ENCODE assay signal across 10 mouse cellular contexts in the genomic region with DNA sequence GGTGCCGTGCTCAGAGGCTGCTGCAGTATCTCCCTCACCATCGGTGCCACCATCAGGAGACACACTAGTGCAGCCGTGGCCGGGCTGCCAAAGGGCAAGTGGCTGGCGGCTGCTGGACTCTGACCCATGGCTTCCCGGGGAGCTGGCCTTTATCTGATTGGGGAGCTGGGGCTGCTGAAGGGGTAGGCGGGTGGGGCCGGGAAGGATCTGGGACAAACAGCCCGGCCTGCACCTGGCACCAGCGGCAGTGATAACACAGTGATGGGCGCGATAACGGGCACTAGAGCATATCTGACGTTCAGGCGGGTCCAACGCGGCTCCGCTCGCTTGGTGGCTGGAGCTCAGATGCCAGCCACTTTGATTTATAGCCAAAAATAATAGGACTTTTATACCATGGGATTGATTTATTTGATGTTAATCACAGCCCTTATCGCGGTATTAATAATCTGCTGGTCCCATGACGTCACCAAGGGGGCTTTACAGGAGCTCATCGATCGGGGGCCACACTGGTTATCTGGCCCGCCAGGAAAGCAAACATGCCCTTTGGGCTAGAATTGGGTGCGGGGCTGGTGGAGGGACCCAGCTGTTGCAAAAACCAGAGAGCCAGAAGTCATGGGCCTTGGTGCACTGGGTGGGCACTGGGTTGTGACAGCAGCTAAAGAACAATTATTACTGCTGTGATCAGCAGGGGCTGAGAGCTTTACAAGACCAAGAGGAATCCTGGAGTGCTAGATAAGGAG. TPM values are rescaled to one million over a fixed set of nuclear protein-coding genes. Genes with fewer than 3 reads are reported as not detected.
DNase-seq lines count a peak whose midpoint lies in the region; ATAC-seq and TF ChIP-seq lines count a peak whose summit lies in the region.
"Had no signal": no experiment of that assay in that cellular context is flagged by ENCODE, and none has a peak within 500 bp of the region (broad histone marks: within the 10 kb centered on the region; RNA-seq: fewer than 3 reads in every experiment).

No protein-coding gene starts in this region.

- TF ChIP-seq CTCF in kidney, adult 2 months (conservative IDR thresholded peaks at IDR 0.05; ENCODE audit: insufficient read depth, insufficient read length, low read depth, low read length), result no peak
- TF ChIP-seq CTCF in MEL (IDR thresholded peaks at IDR 0.05 in 2 of 3, conservative IDR thresholded peaks at IDR 0.05 in 1 of 3; ENCODE audit: control insufficient read depth in 1 of 3, insufficient read depth in 1 of 3, low read depth in 2 of 3, low read length in 3 of 3, poor library complexity in 1 of 3, severe bottlenecking in 1 of 3), result no peak

- no peak for TF ChIP-seq RAD21 in MEL (IDR thresholded peaks at IDR 0.05; ENCODE audit: low read depth, low read length)

- 56% methylated on average over 26 of the region's 26 CpGs for WGBS in kidney, adult 2 months
- 59% methylated on average over 26 of the region's 26 CpGs for WGBS in intestine, embryonic 15.5 days
- WGBS in liver, embryonic 15.5 days (ENCODE audit: insufficient replicate concordance), result 18% methylated on average over 26 of the region's 26 CpGs

- H3K4me1 ChIP-seq in kidney, adult 2 months (ENCODE audit: control insufficient read depth, insufficient read depth, low read length), result no peaks in the 10 kb centered on the region
- peaks cover 26 to 53% of the 10 kb centered on the region in 2 experiments for H3K4me1 ChIP-seq in MEL (ENCODE audit: control insufficient read depth in 1 of 2, insufficient read depth in 2 of 2, low read length in 2 of 2)
- peaks cover 77% of the 10 kb centered on the region for H3K4me1 ChIP-seq in intestine, embryonic 15.5 days (replicated peaks)
- peaks cover 100% of the 10 kb centered on the region for H3K4me1 ChIP-seq in liver, embryonic 15.5 days (replicated peaks)
- H3K4me1 ChIP-seq: embryonic facial prominence, embryonic 15.5 days had no signal

- ATAC-seq in intestine, embryonic 15.5 days, result peak; percentile 82
- peak; percentile 4 for ATAC-seq in liver, embryonic 15.5 days (ENCODE audit: insufficient read depth)

- TF ChIP-seq EP300 in MEL (IDR thresholded peaks at IDR 0.05; ENCODE audit: low read depth in 1 of 2, low read length in 2 of 2), result peak in 1 of 2 experiments; percentile 49; a peak in 2 of 4 replicates

- H3K27me3 ChIP-seq in kidney, adult 2 months (replicated peaks; ENCODE audit: control insufficient read depth, insufficient read depth, low read length), result no peaks in the 10 kb centered on the region
- no peaks in the 10 kb centered on the region for H3K27me3 ChIP-seq in MEL (ENCODE audit: control insufficient read depth in 1 of 2, insufficient read depth in 2 of 2, low read length in 2 of 2)
- no peaks in the 10 kb centered on the region for H3K27me3 ChIP-seq in intestine, embryonic 15.5 days (replicated peaks)
- no peaks in the 10 kb centered on the region for H3K27me3 ChIP-seq in liver, embryonic 15.5 days
- H3K27me3 ChIP-seq: embryonic facial prominence, embryonic 15.5 days had no signal

- peak overlapping the region; percentile 15; the same call in 1 of the 2 replicates for H3K4me2 ChIP-seq in intestine, embryonic 15.5 days (replicated peaks)
- peak overlapping the region; percentile 71 for H3K4me2 ChIP-seq in liver, embryonic 15.5 days
- H3K4me2 ChIP-seq: embryonic facial prominence, embryonic 15.5 days had no signal

- peaks cover 29% of the 10 kb centered on the region for H3K79me2 ChIP-seq in MEL (ENCODE audit: control insufficient read depth, insufficient read depth, low read length, poor library complexity)

- H3K27ac ChIP-seq in kidney, adult 2 months (ENCODE audit: insufficient read depth, low read depth, low read length), result no peak overlapping the region
- peak overlapping the region; percentile 93 for H3K27ac ChIP-seq in MEL (ENCODE audit: control insufficient read depth, low read depth, low read length)
- peak overlapping the region; percentile 75 for H3K27ac ChIP-seq in intestine, embryonic 15.5 days
- H3K27ac ChIP-seq in liver, embryonic 15.5 days (replicated peaks), result peak overlapping the region; percentile 95
- H3K27ac ChIP-seq: embryonic facial prominence, embryonic 15.5 days; kidney, postnatal 0 days had no signal

- H3K9me3 ChIP-seq in MEL (replicated peaks; ENCODE audit: insufficient read depth, low read length), result no peaks in the 10 kb centered on the region
- no peaks in the 10 kb centered on the region for H3K9me3 ChIP-seq in intestine, embryonic 15.5 days
- no peaks in the 10 kb centered on the region for H3K9me3 ChIP-seq in liver, embryonic 15.5 days (replicated peaks)
- H3K9me3 ChIP-seq: embryonic facial prominence, embryonic 15.5 days had no signal

- no peak overlapping the region for H3K9ac ChIP-seq in MEL (ENCODE audit: control insufficient read depth, low read depth, low read length, poor library complexity, severe bottlenecking)
- no peak overlapping the region for H3K9ac ChIP-seq in intestine, embryonic 15.5 days
- peak overlapping the region; percentile 48 for H3K9ac ChIP-seq in liver, embryonic 15.5 days
- H3K9ac ChIP-seq: embryonic facial prominence, embryonic 15.5 days had no signal

- H3K36me3 ChIP-seq in kidney, adult 2 months (ENCODE audit: control insufficient read depth, insufficient read depth, low read length), result no peaks in the 10 kb centered on the region
- peaks cover 28 to 54% of the 10 kb centered on the region in 2 experiments for H3K36me3 ChIP-seq in MEL (ENCODE audit: control insufficient read depth in 1 of 2, insufficient read depth in 2 of 2, low read length in 2 of 2)
- no peaks in the 10 kb centered on the region for H3K36me3 ChIP-seq in intestine, embryonic 15.5 days
- H3K36me3 ChIP-seq in liver, embryonic 15.5 days (replicated peaks), result peaks cover 94% of the 10 kb centered on the region
- H3K36me3 ChIP-seq: embryonic facial prominence, embryonic 15.5 days had no signal

- peak; percentile 52 for DNase-seq in kidney, adult 2 months
- DNase-seq in kidney, adult 9 months, result no peak
- no peak for DNase-seq in MEL (ENCODE audit: low read depth, low spot score)
- no peak for DNase-seq in lung, postnatal 4 days
- DNase-seq in left cerebral cortex, adult 8-10 months (ENCODE audit: low spot score in 2 of 2), result no peak
- DNase-seq: lung, postnatal 10 days had no signal

- H3K4me3 ChIP-seq in kidney, adult 2 months (ENCODE audit: insufficient read depth, low read depth, low read length), result no peak overlapping the region
- H3K4me3 ChIP-seq in MEL (ENCODE audit: control insufficient read depth in 1 of 2, insufficient read depth in 1 of 2, low read depth in 2 of 2, low read length in 2 of 2), result no peak overlapping the region
- H3K4me3 ChIP-seq in intestine, embryonic 15.5 days (replicated peaks), result no peak overlapping the region
- peak overlapping the region; percentile 22; the same call in 1 of the 2 replicates for H3K4me3 ChIP-seq in liver, embryonic 15.5 days (replicated peaks)
- H3K4me3 ChIP-seq: embryonic facial prominence, embryonic 15.5 days had no signal

- TF ChIP-seq POLR2A in kidney, adult 2 months (IDR thresholded peaks at IDR 0.05; ENCODE audit: low read depth, low read length), result no peak
- no peak for TF ChIP-seq POLR2A in MEL (IDR thresholded peaks at IDR 0.05; ENCODE audit: control insufficient read depth in 1 of 2, insufficient read depth in 1 of 2, low read depth in 1 of 2, low read length in 2 of 2, poor library complexity in 1 of 2)

TF ChIP-seq in MEL, 35 proteins besides CTCF, POLR2A, EP300 and RAD21 (continues in another document):
- TF ChIP-seq MAX (IDR thresholded peaks at IDR 0.05; ENCODE audit: low read length) (no peak), UBTF (IDR thresholded peaks at IDR 0.05; ENCODE audit: borderline replicate concordance, insufficient read depth, low read depth, low read length) (no peak), GATA1 (IDR thresholded peaks at IDR 0.05; ENCODE audit: low read depth, low read length) (no peak), ETS1 (IDR thresholded peaks at IDR 0.05; ENCODE audit: low read depth, low read length) (peak; percentile 27; the same call in 1 of the 2 replicates), ELF1 (IDR thresholded peaks at IDR 0.05; ENCODE audit: low read depth, low read length) (no peak), SMC3 (IDR thresholded peaks at IDR 0.05; ENCODE audit: low read depth, low read length) (no peak), USF1 (IDR thresholded peaks at IDR 0.05; ENCODE audit: low read depth, low read length) (no peak), ZMIZ1 (IDR thresholded peaks at IDR 0.05; ENCODE audit: low read depth, low read length) (no peak), MAFK (IDR thresholded peaks at IDR 0.05; ENCODE audit: borderline replicate concordance, low read depth, low read length) (no peak), MYB (IDR thresholded peaks at IDR 0.05; ENCODE audit: low read depth, low read length) (no peak), NRF1 (IDR thresholded peaks at IDR 0.05; ENCODE audit: insufficient read depth, low read depth, low read length, poor library complexity, severe bottlenecking) (no peak), ZC3H11A (IDR thresholded peaks at IDR 0.05; ENCODE audit: low read depth, low read length) (no peak), ZNF384 (IDR thresholded peaks at IDR 0.05; ENCODE audit: low read depth, low read length) (no peak), TCF12 (IDR thresholded peaks at IDR 0.05; ENCODE audit: low read depth, low read length) (peak; percentile 54), KAT2A (conservative IDR thresholded peaks at IDR 0.05; ENCODE audit: low read depth, low read length) (no peak), MEF2A (IDR thresholded peaks at IDR 0.05; ENCODE audit: extremely low read depth, insufficient replicate concordance, low read depth, low read length, poor library complexity, severe bottlenecking) (no peak)

RNA-seq across cellular contexts. Expression of a gene that starts 24.9 kb away (rescaled TPM):
- 9.7 and 11.8 TPM in 2 replicates for polyA plus RNA-seq in kidney, adult 2 months (2012; rRNA removed)
- total RNA-seq in MEL (2012; rRNA removed), result 104 and 133 TPM in 2 replicates
- polyA plus RNA-seq in MEL (2012; ENCODE audit: insufficient read depth in 1 of 2, insufficient read length in 2 of 2, low read depth in 1 of 2, low replicate concordance in 2 of 2, missing spikeins in 1 of 2), result 100 to 1,000 TPM; 260 to 343 TPM
- 4.9 and 5.2 TPM in 2 replicates for polyA plus RNA-seq in intestine, embryonic 15.5 days (2015; fragmentation: Nextera tagmentation; extraction: Ambion mirVana)
- polyA plus RNA-seq in liver, embryonic 15.5 days (2015; fragmentation: Nextera tagmentation; extraction: Ambion mirVana), result 12.0 and 14.9 TPM in 2 replicates
- total RNA-seq in left cerebral cortex, adult 8-10 months (2022), result 10 to 100 TPM; 38.9 to 50.1 (median 44.4) TPM

RNA-seq across cellular contexts. Expression of a gene that starts 53.7 kb away (rescaled TPM):
- polyA plus RNA-seq in kidney, adult 2 months (2012; rRNA removed), result 0.05 TPM in 1 of 2 replicates, not detected in the other
- 0.12 TPM in 1 of 2 replicates, not detected in the other for total RNA-seq in MEL (2012; rRNA removed)
- polyA plus RNA-seq in MEL (2012; ENCODE audit: insufficient read depth in 1 of 2, insufficient read length in 2 of 2, low read depth in 1 of 2, low replicate concordance in 2 of 2, missing spikeins in 1 of 2), result under 1 TPM in 1 of 2 experiments, not detected in 1; 0.07 TPM
- polyA plus RNA-seq in intestine, embryonic 15.5 days (2015; fragmentation: Nextera tagmentation; extraction: Ambion mirVana), result not detected in 2 replicates
- polyA plus RNA-seq in liver, embryonic 15.5 days (2015; fragmentation: Nextera tagmentation; extraction: Ambion mirVana), result not detected in 2 replicates
- 10 to 100 TPM in 3 of 4 experiments, 1 to 10 TPM in 1; 8.6 to 11.3 (median 10.8) TPM for total RNA-seq in left cerebral cortex, adult 8-10 months (2022)
- polyA plus RNA-seq: kidney, postnatal 0 days had no signal

Comparison
In these comparisons a context has a peak if more than half of its experiments do, and no peak if none do; other contexts are left out.
1. RNA of a gene that starts 24.9 kb away (polyA plus RNA-seq): 260 to 343 TPM in MEL; 12.0 to 14.9 TPM in liver, embryonic 15.5 days, 9.7 to 11.8 TPM in kidney, adult 2 months and 4.9 to 5.2 TPM in intestine, embryonic 15.5 days; every median in the first group is over 10 times any median in the second.